Mouse (Mus musculus) hindbrain, embryonic 14.5 days (tissue): ENCODE measurements around the gene Naalad2. TPM values are rescaled to one million over a fixed set of nuclear protein-coding genes. Genes with fewer than 3 reads are reported as not detected.
"Not testable (repeated sequence)": the region's sequence is repeated elsewhere in the genome, so short reads cannot be mapped to it uniquely, and the experiment has no call there.

Experiments used
- ATAC-seq: fragments of 200-750 bp; cut with Nextera tagmentation; 2 replicates; pipeline ENCODE4 v1.8.0; 2017; ENCODE audit warnings: moderate number of reproducible peaks, mild to moderate bottlenecking, moderate TSS enrichment, moderate library complexity; ENCODE audit not compliant: low FRiP score
- DNase-seq: peaks from one replicate; pipeline ENCODE4 v3.0.0-alpha.2; 2015; ENCODE audit warnings: low spot score
- H3K27ac ChIP-seq: fragments of 300-500 bp; sonication (generic); 2 replicates; pipeline ENCODE4 v1.5.1; 2014; ENCODE audit warnings: mild to moderate bottlenecking, moderate library complexity
- H3K27me3 ChIP-seq: fragments of 300-500 bp; sonication (generic); 2 replicates; pipeline ENCODE4 v1.6.1; 2014; ENCODE audit warnings: mild to moderate bottlenecking, low read length, mixed read lengths; ENCODE audit not compliant: control insufficient read depth, insufficient read depth
- H3K36me3 ChIP-seq: fragments of 300-500 bp; sonication (generic); replicated peaks from 2 replicates; pipeline ENCODE4 v1.6.1; 2014; ENCODE audit not compliant: control insufficient read depth, insufficient read depth
- H3K4me1 ChIP-seq: fragments of 300-500 bp; sonication (generic); replicated peaks from 2 replicates; pipeline ENCODE4 v1.6.1; 2014; ENCODE audit warnings: antibody characterized with exemption, low read length, mixed read lengths; ENCODE audit not compliant: control insufficient read depth, insufficient read depth
- H3K4me2 ChIP-seq: fragments of 300-500 bp; sonication (generic); replicated peaks from 2 replicates; pipeline ENCODE4 v1.6.1; 2014; ENCODE audit warnings: mild to moderate bottlenecking, moderate library complexity
- H3K4me3 ChIP-seq: fragments of 300-500 bp; sonication (generic); replicated peaks from 2 replicates; pipeline ENCODE4 v1.5.1; 2014; ENCODE audit warnings: mild to moderate bottlenecking, low read length
- H3K9ac ChIP-seq: fragments of 300-500 bp; sonication (generic); 2 replicates; pipeline ENCODE4 v1.6.1; 2014
- H3K9me3 ChIP-seq: fragments of 300-500 bp; sonication (generic); 2 replicates; pipeline ENCODE4 v1.6.1; 2016; ENCODE audit warnings: low read length; ENCODE audit not compliant: control insufficient read depth
- WGBS: fragments of 180-500 bp; shearing (Covaris S2); extraction: QIAGEN DNeasy Blood & Tissue Kit; methylation state at CpG from one replicate; pipeline ENCODE4 v1.1.7; 2014; 5-methylcytosine and 5-hydroxymethylcytosine counted together
- polyA plus RNA-seq: library from polyadenylated mRNA; unstranded; fragments of >200 nt; fragmentation: Nextera tagmentation; extraction: Ambion mirVana; gene quantifications from 2 replicates; pipeline ENCODE4 v1.2.1, GENCODE M21; 2014

Naalad2 gene
- polyA plus RNA-seq, 1 experiment from 2014 or later, result 3.4 TPM

DNA sequence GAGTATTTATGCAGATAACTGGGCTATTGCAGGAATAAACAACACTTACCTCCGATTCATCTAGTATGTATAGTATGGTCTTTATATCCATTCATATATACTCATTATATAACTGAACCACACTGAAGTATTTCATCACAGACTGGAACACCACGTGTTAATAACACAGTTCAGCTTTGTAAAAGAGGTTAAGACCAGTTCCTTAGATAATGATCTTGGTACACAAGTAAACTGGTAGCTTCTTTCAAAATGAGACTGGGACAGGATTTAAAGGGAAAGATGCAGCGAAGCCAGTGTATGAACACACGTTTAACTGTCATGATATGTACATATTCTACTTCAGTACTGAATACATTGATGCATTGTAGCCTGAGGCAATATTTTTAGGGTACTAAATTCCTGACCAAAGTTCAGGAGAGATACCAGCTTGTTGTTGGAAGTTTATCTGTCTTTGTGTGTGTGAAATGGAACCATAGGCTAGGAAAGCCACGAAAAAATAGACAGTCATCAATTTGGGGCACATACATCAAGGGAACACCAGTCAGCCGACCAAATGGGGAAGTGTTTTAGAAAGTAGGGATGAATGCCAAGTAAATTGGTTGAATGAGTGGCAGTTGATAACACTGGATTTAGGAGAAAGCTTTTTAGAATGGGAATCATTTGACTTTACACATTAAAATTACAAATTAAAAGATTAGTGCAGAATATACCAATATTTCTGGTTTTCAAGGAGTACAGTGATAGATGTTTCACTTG, 109.6 kb downstream of the Naalad2 start:
- 0 out of 2 replicates have a peak overlapping the region, but pooled peaks have one; percentile 83 for H3K27ac ChIP-seq
- peak overlapping the region; percentile 76 for H3K4me3 ChIP-seq

DNA sequence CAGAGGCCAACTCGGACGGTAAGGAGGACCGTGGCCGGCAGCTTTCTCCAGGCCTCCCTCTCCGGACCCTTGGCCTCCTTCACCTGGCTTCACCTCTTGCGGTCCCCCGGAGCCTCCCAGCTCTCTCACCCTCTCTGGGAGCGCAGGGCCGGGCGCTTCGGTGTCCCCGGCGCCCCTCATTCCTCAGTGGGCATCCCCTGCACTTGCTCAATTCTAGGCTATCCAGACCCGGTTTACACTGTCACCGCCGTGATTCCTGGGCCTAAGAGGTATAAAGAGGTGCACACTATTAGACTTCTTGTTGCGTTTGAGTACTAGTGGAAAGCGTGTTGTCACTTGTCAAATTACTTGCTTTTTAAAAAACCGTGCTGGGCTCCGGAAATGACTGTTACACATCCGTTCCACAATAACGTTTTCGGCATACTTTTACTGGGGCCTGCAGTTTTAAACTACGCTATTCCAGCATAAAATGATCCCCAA, 110.3 kb downstream of the Naalad2 start:
- 1% methylated on average over 24 of the region's 24 CpGs for WGBS

More for the DNA sequence above, 109.6 kb downstream of the Naalad2 start:
- Histone ChIP-seq H3K9ac (peak overlapping the region; percentile 92), H3K27me3 (no peaks in the 10 kb centered on the region), H3K36me3 (peaks cover 17% of the 10 kb centered on the region), H3K9me3 (no peaks in the 10 kb centered on the region), H3K4me2 (peak overlapping the region; percentile 83), H3K4me1 (peaks cover 16% of the 10 kb centered on the region)
- no peak for ATAC-seq
- WGBS, result 55% methylated on average over 6 of the region's 6 CpGs
- no peak for DNase-seq

DNA sequence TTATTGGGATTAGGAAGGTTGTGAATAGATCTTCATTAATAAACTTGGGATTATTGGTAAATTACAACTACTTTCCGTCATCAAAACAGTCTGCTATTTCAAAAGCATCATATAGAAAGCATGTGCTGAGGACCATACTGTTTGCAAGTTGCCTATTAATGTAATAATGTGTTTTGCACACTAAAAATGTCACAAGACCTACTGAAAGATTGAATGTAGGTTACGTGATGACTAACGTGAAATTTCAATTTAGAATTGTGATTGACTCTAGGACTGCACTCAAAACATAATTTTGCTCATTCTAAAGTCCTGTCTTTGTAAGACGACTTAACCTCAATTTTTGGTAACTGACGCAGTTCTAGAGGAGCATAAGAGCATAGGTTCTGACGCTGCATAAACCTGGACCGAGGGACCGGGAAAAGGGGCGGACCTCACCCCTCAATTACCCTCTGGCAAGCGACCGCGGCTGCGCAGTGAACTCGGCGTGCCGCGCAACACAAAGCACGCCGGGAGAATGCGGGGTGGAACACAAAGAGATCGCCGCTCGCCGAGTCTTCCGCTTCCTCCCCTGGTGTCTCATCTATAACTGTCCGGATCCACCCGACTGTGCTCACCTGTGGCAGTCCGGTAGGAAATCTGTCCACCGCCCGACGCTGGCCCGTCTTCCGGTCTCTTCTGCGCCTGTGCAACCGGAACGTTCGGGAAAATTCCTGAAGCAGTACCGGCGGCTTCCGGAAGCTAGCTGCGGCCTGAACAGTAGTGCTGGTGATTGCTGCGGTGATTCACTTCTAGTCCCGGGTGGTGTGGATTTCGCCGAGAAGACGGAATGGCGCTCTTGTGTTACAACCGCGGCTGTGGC, 111.0 kb downstream of the Naalad2 start, which contains the start of gene Chordc1:
Chordc1 (plus strand) TSS at position 555 of the 859 bp plus-strand sequence.
- Histone ChIP-seq H3K4me3 (peak within 1 kb of the TSS; percentile 76), H3K9ac (peak within 1 kb of the TSS; percentile 92), H3K36me3 (peaks cover 9% of the 10 kb centered on the region), H3K9me3 (no peaks in the 10 kb centered on the region), H3K27me3 (no peaks in the 10 kb centered on the region), H3K4me2 (peak within 1 kb of the TSS; percentile 83), H3K27ac (peak within 1 kb of the TSS; percentile 83), H3K4me1 (peaks cover 16% of the 10 kb centered on the region)
- DNase-seq, result peak; percentile 99
- ATAC-seq, result peak; percentile 100
- WGBS, result 3% methylated on average over 49 of the region's 49 CpGs

More for the DNA sequence above, 110.3 kb downstream of the Naalad2 start:
- no peaks in the 10 kb centered on the region for H3K27me3 ChIP-seq
- no peaks in the 10 kb centered on the region for H3K9me3 ChIP-seq
- DNase-seq, result no peak
- H3K4me2 ChIP-seq, result peak overlapping the region; percentile 83
- H3K27ac ChIP-seq, result peak overlapping the region; percentile 83
- ATAC-seq, result peak; percentile 59
- peak overlapping the region; percentile 76 for H3K4me3 ChIP-seq
- H3K36me3 ChIP-seq, result peaks cover 13% of the 10 kb centered on the region
- peak overlapping the region; percentile 92 for H3K9ac ChIP-seq
- peaks cover 16% of the 10 kb centered on the region for H3K4me1 ChIP-seq

- not testable (repeated sequence) for H3K9ac ChIP-seq, H3K27ac ChIP-seq, ATAC-seq, H3K9me3 ChIP-seq, H3K4me1 ChIP-seq, H3K4me2 ChIP-seq, H3K27me3 ChIP-seq, H3K4me3 ChIP-seq, H3K36me3 ChIP-seq, DNase-seq
- 33% methylated on average over 5 of the region's 5 CpGs for WGBS
Measured at GRCm38 (mm10) chr9:18278693-18279092, 124.1 kb downstream of the Naalad2 start.

- H3K27ac ChIP-seq, result no peak overlapping the region
- no peak overlapping the region for H3K4me3 ChIP-seq
- peak; percentile 78 for DNase-seq
- ATAC-seq, result 0 out of 2 replicates have a peak, but pooled peaks have one; percentile 64
- 51% methylated on average over 1 of the region's 1 CpGs for WGBS
- no peaks in the 10 kb centered on the region for H3K27me3 ChIP-seq
- no peaks in the 10 kb centered on the region for H3K36me3 ChIP-seq
- H3K4me1 ChIP-seq, result no peaks in the 10 kb centered on the region
- H3K4me2 ChIP-seq, result no peak overlapping the region
- no peak overlapping the region for H3K9ac ChIP-seq
- no peaks in the 10 kb centered on the region for H3K9me3 ChIP-seq
Measured at GRCm38 (mm10) chr9:18277497-18277896, 125.3 kb downstream of the Naalad2 start.

DNA sequence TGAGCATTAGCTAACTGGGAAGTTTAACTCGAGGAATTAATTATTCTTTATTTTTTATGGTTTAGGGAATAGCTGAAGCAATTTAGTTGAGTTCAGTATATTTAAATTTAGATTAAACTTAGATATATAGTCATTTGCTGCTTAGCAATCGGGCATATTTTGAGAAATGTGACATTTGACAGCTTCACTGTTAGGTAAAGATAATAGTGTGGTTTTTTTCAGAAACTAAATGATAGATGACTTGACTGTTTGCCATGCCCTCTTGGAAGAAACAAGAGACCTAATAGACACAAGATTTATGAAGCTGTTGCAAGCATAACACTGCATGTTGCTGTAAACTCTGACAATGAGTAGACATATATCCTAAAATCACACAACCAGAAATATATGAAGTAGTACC, 126.0 kb downstream of the Naalad2 start:
- no peaks in the 10 kb centered on the region for H3K4me1 ChIP-seq
- 57% methylated on average over 2 of the region's 2 CpGs for WGBS
- DNase-seq (no peak), ATAC-seq (no peak)
- H3K4me2 ChIP-seq, result no peak overlapping the region
- no peak overlapping the region for H3K4me3 ChIP-seq
- no peak overlapping the region for H3K9ac ChIP-seq
- no peaks in the 10 kb centered on the region for H3K9me3 ChIP-seq
- no peaks in the 10 kb centered on the region for H3K27me3 ChIP-seq
- no peaks in the 10 kb centered on the region for H3K36me3 ChIP-seq
- no peak overlapping the region for H3K27ac ChIP-seq

- no peaks in the 10 kb centered on the region for H3K27me3 ChIP-seq
- DNase-seq, result no peak
- H3K9ac ChIP-seq, result no peak overlapping the region
- ATAC-seq, result no peak
- no peaks in the 10 kb centered on the region for H3K36me3 ChIP-seq
- WGBS, result 91% methylated on average over 1 of the region's 1 CpGs
- H3K9me3 ChIP-seq, result no peaks in the 10 kb centered on the region
- H3K4me1 ChIP-seq, result no peaks in the 10 kb centered on the region
- H3K4me3 ChIP-seq, result no peak overlapping the region
- no peak overlapping the region for H3K27ac ChIP-seq
- H3K4me2 ChIP-seq, result no peak overlapping the region
Measured at GRCm38 (mm10) chr9:18275901-18276300, 126.9 kb downstream of the Naalad2 start.
